Mouse (Mus musculus) stomach, embryonic 15.5 days (tissue): Measurements from ENCODE around the gene Slc25a41. TPM values are rescaled to one million over a fixed set of nuclear protein-coding genes. Genes with fewer than 3 reads are reported as not detected.

Source experiments
- ATAC-seq: fragments of 200-750 bp; cut with Nextera tagmentation; 2 replicates; pipeline ENCODE4 v1.8.0; 2017; ENCODE audit warnings: low read depth, moderate number of reproducible peaks, moderate TSS enrichment; ENCODE audit not compliant: insufficient read depth, low FRiP score
- H3K27ac ChIP-seq: fragments of 300-500 bp; sonication (generic); 2 replicates; pipeline ENCODE4 v1.5.1; 2015; ENCODE audit warnings: mild to moderate bottlenecking, inconsistent platforms
- H3K27me3 ChIP-seq: fragments of 300-500 bp; sonication (generic); replicated peaks from 2 replicates; pipeline ENCODE4 v1.6.1; 2015; ENCODE audit warnings: inconsistent platforms
- H3K36me3 ChIP-seq: fragments of 300-500 bp; sonication (generic); 2 replicates; pipeline ENCODE4 v1.6.1; 2015; ENCODE audit warnings: inconsistent platforms
- H3K4me1 ChIP-seq: fragments of 300-500 bp; sonication (generic); 2 replicates; pipeline ENCODE4 v1.6.1; 2015; ENCODE audit warnings: inconsistent platforms
- H3K4me2 ChIP-seq: fragments of 300-500 bp; sonication (generic); 2 replicates; pipeline ENCODE4 v1.6.1; 2015; ENCODE audit warnings: mild to moderate bottlenecking, inconsistent platforms
- H3K4me3 ChIP-seq: fragments of 300-500 bp; sonication (generic); replicated peaks from 2 replicates; pipeline ENCODE4 v1.5.1; 2015; ENCODE audit warnings: inconsistent platforms
- H3K9ac ChIP-seq: fragments of 300-500 bp; sonication (generic); 2 replicates; pipeline ENCODE4 v1.6.1; 2015; ENCODE audit warnings: inconsistent platforms
- H3K9me3 ChIP-seq: fragments of 300-500 bp; sonication (generic); 2 replicates; pipeline ENCODE4 v1.6.1; 2016; ENCODE audit warnings: inconsistent platforms
- WGBS: fragments of 180-500 bp; shearing (Covaris S2); methylation state at CpG from one replicate; pipeline ENCODE4 v1.1.7; 2015; 5-methylcytosine and 5-hydroxymethylcytosine counted together
- polyA plus RNA-seq: library from polyadenylated mRNA; unstranded; fragments of >200 nt; fragmentation: Nextera tagmentation; extraction: Ambion mirVana; gene quantifications from 2 replicates; pipeline ENCODE4 v1.2.1, GENCODE M21; 2015

Slc25a41 gene
- polyA plus RNA-seq, 1 experiment from 2014 or later: not detected

DNA sequence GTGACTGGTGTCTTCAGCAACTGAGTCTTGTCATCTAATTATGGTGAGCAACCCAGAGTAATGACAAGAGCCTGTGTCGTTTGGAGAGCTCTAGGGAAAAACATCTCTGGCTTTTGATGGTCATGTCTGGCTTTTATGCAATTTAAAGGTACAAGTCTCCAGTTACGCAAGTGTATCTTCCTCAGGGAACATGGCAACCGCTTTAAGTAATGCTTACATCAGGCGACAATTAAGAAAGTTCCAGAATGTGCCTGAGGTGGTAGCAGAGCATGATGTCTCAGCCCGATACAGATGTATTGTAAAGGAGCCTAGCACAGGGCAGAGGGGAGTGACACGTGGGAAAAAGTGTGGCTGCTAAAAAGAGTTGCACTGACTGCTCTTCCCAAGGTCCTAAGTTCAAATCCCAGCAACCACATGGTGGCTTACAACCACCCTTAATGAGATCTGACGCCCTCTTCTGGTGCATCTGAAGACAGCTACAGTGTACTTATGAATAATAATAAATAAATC lies 52.5 kb downstream of the Slc25a41 start:
- peaks cover 19% of the 10 kb centered on the region for H3K36me3 ChIP-seq
- 0 out of 2 replicates have a peak overlapping the region, but pooled peaks have one; percentile 79 for H3K27ac ChIP-seq
- no peaks in the 10 kb centered on the region for H3K9me3 ChIP-seq
- H3K27me3 ChIP-seq: no peaks in the 10 kb centered on the region
- WGBS: 71% methylated on average over 7 of the region's 7 CpGs
- peaks cover 6% of the 10 kb centered on the region for H3K4me1 ChIP-seq
- no peak overlapping the region for H3K9ac ChIP-seq
- ATAC-seq: no peak
- H3K4me3 ChIP-seq: peak overlapping the region; percentile 78
- H3K4me2 ChIP-seq: peak overlapping the region; percentile 72

- H3K4me2 ChIP-seq: no peak overlapping the region
- H3K4me3 ChIP-seq: no peak overlapping the region
- 79% methylated on average over 7 of the region's 7 CpGs for WGBS
- H3K27ac ChIP-seq: no peak overlapping the region
- ATAC-seq: no peak
- no peak overlapping the region for H3K9ac ChIP-seq
- H3K36me3 ChIP-seq: peaks cover 14% of the 10 kb centered on the region
- H3K4me1 ChIP-seq: peaks cover 6% of the 10 kb centered on the region
- no peaks in the 10 kb centered on the region for H3K27me3 ChIP-seq
- no peaks in the 10 kb centered on the region for H3K9me3 ChIP-seq
Observed at GRCm38 (mm10) chr17:56988441-56988840, 53.0 kb downstream of the Slc25a41 start.

DNA sequence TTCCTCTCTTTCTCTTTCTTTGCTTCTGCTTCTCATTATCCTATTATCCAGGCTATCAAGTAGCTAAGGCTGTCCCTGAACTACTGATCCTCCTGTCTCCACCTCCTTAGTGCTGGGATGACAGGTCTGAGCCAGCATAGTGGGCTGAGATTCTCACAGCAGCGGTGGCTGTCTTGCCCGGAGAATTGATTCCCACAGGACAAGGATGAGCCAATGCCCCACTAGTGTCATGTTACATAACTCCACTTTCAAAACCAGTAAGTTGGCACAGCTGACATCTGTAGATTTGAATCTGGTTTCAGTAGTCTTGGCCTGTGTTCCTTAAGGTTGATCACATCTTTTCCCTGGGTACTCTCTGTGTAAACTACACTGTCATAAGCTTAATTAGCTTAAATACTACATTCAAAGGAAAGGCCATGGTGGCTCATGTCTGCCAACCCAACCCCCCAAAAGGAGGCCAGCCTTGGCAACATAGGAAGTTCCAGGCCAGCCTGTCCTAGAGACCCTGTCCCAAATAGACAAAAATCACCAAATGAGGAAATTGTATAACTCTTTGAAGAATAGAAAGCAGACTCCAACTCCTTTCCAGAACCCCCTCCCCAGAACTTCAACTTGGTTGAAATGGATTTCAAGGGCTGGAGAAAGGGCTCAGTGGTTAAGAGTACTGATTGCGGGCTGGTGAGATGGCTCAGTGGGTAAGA lies 55.2 kb downstream of the Slc25a41 start:
- H3K9ac ChIP-seq: no peak overlapping the region
- H3K4me2 ChIP-seq: no peak overlapping the region
- H3K4me3 ChIP-seq: no peak overlapping the region
- no peaks in the 10 kb centered on the region for H3K9me3 ChIP-seq
- no peaks in the 10 kb centered on the region for H3K27me3 ChIP-seq
- H3K4me1 ChIP-seq: peaks cover 6% of the 10 kb centered on the region
- no peaks in the 10 kb centered on the region for H3K36me3 ChIP-seq
- 86% methylated on average over 3 of the region's 3 CpGs for WGBS
- no peak overlapping the region for H3K27ac ChIP-seq
- ATAC-seq: no peak

- Histone ChIP-seq H3K4me2 (no peak overlapping the region), H3K4me3 (no peak overlapping the region), H3K9me3 (no peaks in the 10 kb centered on the region), H3K4me1 (peaks cover under 1% of the 10 kb centered on the region; the same call in 1 of the 2 replicates), H3K9ac (no peak overlapping the region), H3K27ac (no peak overlapping the region), H3K27me3 (no peaks in the 10 kb centered on the region), H3K36me3 (no peaks in the 10 kb centered on the region)
- ATAC-seq: no peak
- 81% methylated on average over 3 of the region's 3 CpGs for WGBS
Observed at GRCm38 (mm10) chr17:56985656-56986055, 55.8 kb downstream of the Slc25a41 start.

DNA sequence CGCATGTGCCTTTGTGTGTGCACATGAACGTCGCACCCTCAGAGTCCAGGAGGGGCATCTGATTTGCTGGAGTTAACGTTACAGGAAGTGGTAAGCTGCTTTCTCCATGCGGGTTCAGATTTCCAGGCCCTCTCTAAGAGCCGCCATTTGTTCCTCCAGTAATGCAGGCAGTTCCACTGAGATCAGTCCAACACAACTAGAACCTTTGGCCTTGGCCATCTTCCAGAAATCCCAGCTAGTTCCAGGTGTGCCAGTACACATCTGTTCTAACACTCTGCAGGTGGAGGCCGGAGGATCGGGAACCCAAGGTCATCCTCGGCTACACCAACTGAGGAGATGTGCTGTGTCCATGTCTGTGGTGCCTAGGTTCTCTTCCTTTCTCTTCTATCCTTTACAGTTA lies 56.6 kb downstream of the Slc25a41 start:
- Histone ChIP-seq H3K36me3 (no peaks in the 10 kb centered on the region), H3K9me3 (no peaks in the 10 kb centered on the region), H3K9ac (no peak overlapping the region), H3K4me3 (no peak overlapping the region), H3K4me2 (no peak overlapping the region), H3K27ac (no peak overlapping the region), H3K27me3 (no peaks in the 10 kb centered on the region), H3K4me1 (no peaks in the 10 kb centered on the region)
- ATAC-seq: no peak
- 75% methylated on average over 9 of the region's 9 CpGs for WGBS

Other genes starting within 250 kb of the Slc25a41 start
- 6.1 and 6.6 TPM in 2 replicates for gene Rfx2, start 210.6 kb downstream of the Slc25a41 start, polyA plus RNA-seq
- not detected in 2 replicates for gene Acsbg2, start 167.2 kb downstream of the Slc25a41 start, polyA plus RNA-seq
- gene 1700061G19Rik, start 166.2 kb downstream of the Slc25a41 start, polyA plus RNA-seq: 0.31 and 0.63 TPM in 2 replicates
- gene Mllt1, start 106.2 kb downstream of the Slc25a41 start, polyA plus RNA-seq: 39.8 and 43.7 TPM in 2 replicates
- gene Acer1, start 59.5 kb downstream of the Slc25a41 start, polyA plus RNA-seq: 0.06 and 0.15 TPM in 2 replicates
- 144 and 147 TPM in 2 replicates for gene Clpp, start 51.3 kb downstream of the Slc25a41 start, polyA plus RNA-seq
- gene Alkbh7, start 44.3 kb downstream of the Slc25a41 start, polyA plus RNA-seq: 36.6 and 38.9 TPM in 2 replicates
- gene Pspn, start 41.6 kb downstream of the Slc25a41 start, polyA plus RNA-seq: 0.32 and 0.43 TPM in 2 replicates
- gene Gtf2f1, start 30.4 kb downstream of the Slc25a41 start, polyA plus RNA-seq: 58.2 and 61.1 TPM in 2 replicates
- 0.51 and 0.58 TPM in 2 replicates for gene Gm17949, start 30.2 kb downstream of the Slc25a41 start, polyA plus RNA-seq
- 39.4 and 41.0 TPM in 2 replicates for gene Khsrp, start 10.1 kb downstream of the Slc25a41 start, polyA plus RNA-seq
- 50.8 and 60.8 TPM in 2 replicates for gene Crb3, start 17.5 kb upstream of the Slc25a41 start, polyA plus RNA-seq
- 8.7 and 10.0 TPM in 2 replicates for gene Slc25a23, start 18.2 kb upstream of the Slc25a41 start, polyA plus RNA-seq
- gene Dennd1c, start 36.9 kb upstream of the Slc25a41 start, polyA plus RNA-seq: 6.3 and 8.2 TPM in 2 replicates
- 20.3 and 23.9 TPM in 2 replicates for gene Tubb4a, start 46.1 kb upstream of the Slc25a41 start, polyA plus RNA-seq
- gene Tnfsf9, start 63.7 kb upstream of the Slc25a41 start, polyA plus RNA-seq: 9.5 and 10.1 TPM in 2 replicates
- gene Cd70, start 108.1 kb upstream of the Slc25a41 start, polyA plus RNA-seq: 0.15 TPM in 1 of 2 replicates, not detected in the other
- 0.23 and 0.32 TPM in 2 replicates for gene Tnfsf14, start 152.5 kb upstream of the Slc25a41 start, polyA plus RNA-seq
- 9.5 and 20.2 TPM in 2 replicates for gene C3, start 186.5 kb upstream of the Slc25a41 start, polyA plus RNA-seq
- gene Gpr108, start 206.8 kb upstream of the Slc25a41 start, polyA plus RNA-seq: 41.4 and 44.3 TPM in 2 replicates
- 43.1 and 43.7 TPM in 2 replicates for gene Trip10, start 207.8 kb upstream of the Slc25a41 start, polyA plus RNA-seq
- 4.1 and 4.4 TPM in 2 replicates for gene Vav1, start 237.4 kb upstream of the Slc25a41 start, polyA plus RNA-seq